In the genomic region with DNA sequence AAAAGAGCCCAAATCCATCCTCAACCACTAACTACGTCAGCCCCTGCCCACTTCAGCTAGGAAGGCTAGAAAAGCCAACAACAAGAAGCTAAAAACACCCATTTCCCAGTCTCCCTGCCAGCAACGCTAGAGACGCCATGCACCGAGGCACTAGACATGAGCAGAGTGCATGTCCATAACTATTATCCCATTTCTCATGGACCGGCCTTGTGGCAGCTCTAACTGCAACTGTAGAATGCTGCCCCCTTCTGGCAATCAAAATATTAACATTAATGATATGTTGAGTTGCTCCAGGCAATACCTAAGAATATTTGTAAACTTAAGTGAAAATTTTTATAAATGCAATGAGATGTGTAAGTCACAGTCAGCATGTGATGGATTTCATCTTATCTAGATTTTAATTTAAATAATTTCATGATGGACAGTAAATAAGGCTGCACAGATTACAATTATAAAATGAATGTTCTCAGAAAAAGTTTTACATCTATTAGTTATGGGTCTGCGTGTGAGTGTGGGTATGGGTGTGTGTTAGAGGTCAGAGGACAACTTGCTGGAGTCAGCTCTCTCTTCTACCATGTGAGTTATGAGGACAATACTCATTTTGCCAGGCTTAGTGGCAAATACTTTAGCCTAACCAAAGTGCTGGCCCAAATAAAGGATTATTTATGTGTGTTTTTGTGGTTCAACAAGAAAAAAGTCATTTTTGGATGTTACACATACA, we compare ENCODE assay signal across 9 mouse cellular contexts.
DNase-seq lines count a peak whose midpoint lies in the region; ATAC-seq and TF ChIP-seq lines count a peak whose summit lies in the region.
"Had no signal": no experiment of that assay in that cellular context is flagged by ENCODE, and none has a peak within 500 bp of the region (broad histone marks: within the 10 kb centered on the region; RNA-seq: fewer than 3 reads in every experiment).

No protein-coding gene starts in this region.

- 73% methylated on average over 6 of the region's 6 CpGs for WGBS in hindbrain, embryonic 10.5 days

- H3K4me1 ChIP-seq in hindbrain, embryonic 10.5 days (replicated peaks) = peaks cover 4% of the 10 kb centered on the region
- H3K4me1 ChIP-seq: limb, embryonic 13.5 days had no signal

- peak; percentile 22 for DNase-seq in gastrocnemius, adult 2 months
- DNase-seq in gastrocnemius, postnatal 25 days = no peak
- DNase-seq in 3T3-L1 (ENCODE audit: low read depth, low spot score) = peak; percentile 76
- peak; percentile 26 for DNase-seq in ZHBTc4 (ENCODE audit: low read depth, low spot score)
- peak; percentile 6 for DNase-seq in hindbrain, embryonic 10.5 days (ENCODE audit: low spot score)
- peak; percentile 61 to 77 for DNase-seq in left cerebral cortex, postnatal 14 days (ENCODE audit: low spot score in 2 of 2)
- DNase-seq in retina, postnatal 1 day = peak; percentile 73

- peak; percentile 69 for TF ChIP-seq CTCF in gastrocnemius, adult 2 months (IDR thresholded peaks at IDR 0.05)

- ATAC-seq in common myeloid progenitor, adult 5-6 weeks (replicated peaks; ENCODE audit: low read depth, poor library complexity, severe bottlenecking) = peak; percentile 74

- no peaks in the 10 kb centered on the region for H3K27me3 ChIP-seq in hindbrain, embryonic 10.5 days (ENCODE audit: insufficient read depth, poor library complexity, severe bottlenecking)
- H3K27me3 ChIP-seq: limb, embryonic 13.5 days had no signal

- H3K4me3 ChIP-seq in gastrocnemius, adult 2 months = no peak overlapping the region
- H3K4me3 ChIP-seq in hindbrain, embryonic 10.5 days = no peak overlapping the region
- H3K4me3 ChIP-seq: limb, embryonic 13.5 days had no signal

- H3K9me3 ChIP-seq in hindbrain, embryonic 10.5 days = no peaks in the 10 kb centered on the region
- H3K9me3 ChIP-seq: limb, embryonic 13.5 days had no signal

- H3K27ac ChIP-seq in gastrocnemius, adult 2 months = no peak overlapping the region
- H3K27ac ChIP-seq in hindbrain, embryonic 10.5 days = no peak overlapping the region
- H3K27ac ChIP-seq: limb, embryonic 13.5 days had no signal

- intact Hi-C loops in gastrocnemius, adult 2 months (cut with DNase I) = loop anchor here (5.0 kb wide), 1 partner anchor 104 kb away; no protein-coding TSS in a partner anchor
- intact Hi-C loops in left cerebral cortex, postnatal 14 days (cut with DNase I) = loop anchor here (5.0 kb wide), 1 partner anchor 104 kb away; no protein-coding TSS in a partner anchor

- no peaks in the 10 kb centered on the region for H3K36me3 ChIP-seq in hindbrain, embryonic 10.5 days
- H3K36me3 ChIP-seq: limb, embryonic 13.5 days had no signal
